Mouse (Mus musculus) bone marrow, adult 2 months (tissue): ENCODE measurements at regions not wholly inside any gene's neighbourhood (a gene's known extent, or its start where the extent isn't known, plus 50 kb on each side); places are given as distances from the start of the nearest gene placed in this dataset.

ENCODE experiments used
- CTCF ChIP-seq: fragments of 200-500 bp; IDR thresholded peaks from 2 replicates; pipeline ENCODE4 v1.5.1; 2011; ENCODE audit warnings: low read length, control low read depth; ENCODE audit not compliant: control insufficient read depth, insufficient read depth
- POLR2A ChIP-seq: fragments of 200-500 bp; IDR thresholded peaks from 2 replicates; pipeline ENCODE4 v1.6.1; 2011; ENCODE audit warnings: low read depth, mild to moderate bottlenecking, control low read depth, low read length, borderline replicate concordance; ENCODE audit not compliant: control insufficient read depth

GRCm38 (mm10) chr7:111337053-111337452 lies 254.2 kb upstream of the Eif4g2 start:
- TF ChIP-seq CTCF (no peak), POLR2A (no peak)
